Mouse (Mus musculus) heart, adult 2 months (tissue): ENCODE results near the gene Irs3.

Experiments used
- CTCF ChIP-seq: fragments of 200-600 bp; IDR thresholded peaks from 2 replicates; pipeline ENCODE4 v1.8.1; 2022; ENCODE audit warnings: antibody characterized with exemption, mild to moderate bottlenecking, moderate library complexity
- POLR2A ChIP-seq: fragments of 200-500 bp; IDR thresholded peaks from 2 replicates; pipeline ENCODE4 v1.6.1; 2011; ENCODE audit warnings: mild to moderate bottlenecking, low read depth, low read length, control low read depth; ENCODE audit not compliant: insufficient read depth

GRCm38 (mm10) chr5:137596601-137597261 is 48.8 kb downstream of the Irs3 start:
- TF ChIP-seq POLR2A (peak; percentile 65; the same call in 1 of the 2 replicates), CTCF (no peak)
